Comparison of ENCODE assay signal across 8 mouse cellular contexts in the genomic region with DNA sequence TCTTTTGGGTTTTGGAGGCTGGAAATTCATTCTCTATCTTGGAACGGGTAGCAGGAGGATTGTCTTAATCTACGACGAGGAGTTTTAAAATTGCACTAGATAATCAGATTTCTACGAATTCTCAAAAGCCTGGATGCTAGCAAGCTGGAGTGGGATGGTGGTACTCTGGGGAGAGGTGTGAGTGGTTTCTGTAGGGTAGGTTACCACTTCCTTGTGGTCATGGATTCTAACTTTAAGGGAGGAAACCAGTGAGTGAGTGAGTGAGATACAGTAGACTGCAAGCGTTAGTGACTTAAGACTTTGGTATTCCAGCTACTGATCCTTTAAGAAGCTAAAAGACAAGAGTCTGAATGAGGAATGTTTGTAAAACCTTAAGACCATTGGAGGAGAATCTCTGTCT. TPM values are rescaled to one million over a fixed set of nuclear protein-coding genes. Genes with fewer than 3 reads are reported as not detected.
DNase-seq lines count a peak whose midpoint lies in the region; ATAC-seq and TF ChIP-seq lines count a peak whose summit lies in the region.

No protein-coding gene starts in this region.

- H3K9ac ChIP-seq in limb, embryonic 14.5 days (ENCODE audit: low read depth, low read length, severe bottlenecking): peak overlapping the region; percentile 87

- peaks cover 16% of the 10 kb centered on the region for H3K4me1 ChIP-seq in thymus, adult 2 months (replicated peaks; ENCODE audit: control insufficient read depth, insufficient read depth, low read length)
- H3K4me1 ChIP-seq in limb, embryonic 14.5 days (ENCODE audit: control insufficient read depth, insufficient read depth, low read length): peaks cover 22% of the 10 kb centered on the region

- peak; percentile 7 for DNase-seq in adrenal gland, postnatal 14 days
- DNase-seq in adrenal gland, adult (ENCODE audit: inconsistent age in 2 of 2, low spot score in 1 of 2): no peak
- no peak for DNase-seq in thymus, adult 2 months
- DNase-seq in thymus, postnatal 4 days: no peak
- no peak for DNase-seq in limb, embryonic 14.5 days (ENCODE audit: low spot score)
- DNase-seq in kidney, adult 18-20 months: no peak
- DNase-seq in spleen, adult 18-20 months: no peak

- 0% methylated on average over 5 of the region's 5 CpGs for WGBS in thymus, adult 2 months
- WGBS in limb, embryonic 14.5 days: under 1% methylated on average over 5 of the region's 5 CpGs

- no peak for ATAC-seq in limb, embryonic 14.5 days (ENCODE audit: low FRiP score, low read depth)
- ATAC-seq in cerebellum, adult (ENCODE audit: insufficient number of reproducible peaks, low FRiP score, low TSS enrichment): no peak

- no peaks in the 10 kb centered on the region for H3K9me3 ChIP-seq in limb, embryonic 14.5 days (ENCODE audit: control insufficient read depth, low read length)

- no peak for TF ChIP-seq POLR2A in thymus, adult 2 months (IDR thresholded peaks at IDR 0.05; ENCODE audit: control insufficient read depth, extremely low read depth, insufficient read depth, low read length, poor library complexity)
- TF ChIP-seq POLR2A in limb, embryonic 14.5 days (IDR thresholded peaks at IDR 0.05; ENCODE audit: borderline replicate concordance, extremely low read depth, insufficient read depth, insufficient read length): no peak

- TF ChIP-seq CTCF in thymus, adult 2 months (IDR thresholded peaks at IDR 0.05; ENCODE audit: borderline replicate concordance, control insufficient read depth, extremely low read depth, insufficient read depth, low read length, poor library complexity): no peak

- H3K36me3 ChIP-seq in thymus, adult 2 months (ENCODE audit: control insufficient read depth, insufficient read depth, low read length): no peaks in the 10 kb centered on the region
- H3K36me3 ChIP-seq in limb, embryonic 14.5 days (ENCODE audit: control insufficient read depth, insufficient read depth, low read length): no peaks in the 10 kb centered on the region

- H3K27ac ChIP-seq in thymus, adult 2 months (ENCODE audit: control insufficient read depth, insufficient read depth, low read length): no peak overlapping the region
- 0 out of 2 replicates have a peak overlapping the region, but pooled peaks have one; percentile 19 for H3K27ac ChIP-seq in limb, embryonic 14.5 days (replicated peaks; ENCODE audit: low read depth, low read length)

- no peaks in the 10 kb centered on the region for H3K27me3 ChIP-seq in thymus, adult 2 months (ENCODE audit: control insufficient read depth, insufficient read depth, low read length)
- H3K27me3 ChIP-seq in limb, embryonic 14.5 days (ENCODE audit: control insufficient read depth, insufficient read depth, low read length): no peaks in the 10 kb centered on the region

- peak overlapping the region; percentile 93 for H3K4me3 ChIP-seq in thymus, adult 2 months (ENCODE audit: control insufficient read depth, insufficient read depth, low read length)
- peak overlapping the region; percentile 87 for H3K4me3 ChIP-seq in limb, embryonic 14.5 days (replicated peaks; ENCODE audit: low read length)

- peak overlapping the region; percentile 82 for H3K4me2 ChIP-seq in limb, embryonic 14.5 days (replicated peaks; ENCODE audit: low read depth, low read length, severe bottlenecking)

RNA-seq across cellular contexts. Expression of gene Agps, which starts 0.8 kb away (rescaled TPM):
- total RNA-seq in adrenal gland, postnatal 14 days (2021): 34.7 and 40.2 TPM in 2 replicates
- 9.8 and 10.2 TPM in 2 replicates for polyA plus RNA-seq in thymus, adult 2 months (2012; rRNA removed)
- polyA plus RNA-seq in limb, embryonic 14.5 days (2012; rRNA removed): 17.0 and 18.0 TPM in 2 replicates
- polyA plus RNA-seq in limb, embryonic 14.5 days (2014; fragmentation: Nextera tagmentation; extraction: Ambion mirVana): 27.5 and 34.1 TPM in 2 replicates
